Mouse (Mus musculus): ENCODE data around the gene Gm3646.

DNA sequence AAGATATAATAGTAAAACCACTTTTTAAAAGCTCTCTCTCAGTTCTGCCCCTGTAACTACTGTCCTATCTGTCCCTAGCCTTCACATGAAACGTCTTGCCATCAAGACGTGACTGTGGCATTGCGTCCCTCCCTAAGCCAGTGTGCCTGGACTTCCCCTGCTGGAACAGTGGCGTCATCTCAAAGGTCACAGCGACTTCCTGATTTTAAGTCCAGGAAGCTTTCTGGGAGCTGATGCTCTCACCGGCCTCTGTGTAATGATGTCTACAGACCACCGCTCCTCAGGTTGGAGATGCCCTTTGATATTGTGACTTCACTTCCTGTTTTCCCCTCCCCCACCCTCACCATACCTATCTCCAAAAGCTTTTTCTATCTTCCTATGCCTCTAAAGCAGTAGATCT is 41.9 kb upstream of the Gm3646 start:
- TF ChIP-seq CTCF (IDR thresholded peaks at IDR 0.05; ENCODE audit: low read depth) = peak; percentile 17; the same call in 1 of the 2 replicates
- no peak for TF ChIP-seq EP300 (IDR thresholded peaks at IDR 0.05; ENCODE audit: low read depth)

Measured in liver, postnatal 0 days (tissue).